In genomic region chr1:134231681-134232080, GRCm38 (mm10) we compare ENCODE assay signal across 33 mouse cellular contexts. TPM values are rescaled to one million over a fixed set of nuclear protein-coding genes. Genes with fewer than 3 reads are reported as not detected.
DNase-seq lines count a peak whose midpoint lies in the region; ATAC-seq and TF ChIP-seq lines count a peak whose summit lies in the region.
"Had no signal": no experiment of that assay in that cellular context is flagged by ENCODE, and none has a peak within 500 bp of the region (broad histone marks: within the 10 kb centered on the region; RNA-seq: fewer than 3 reads in every experiment).

No protein-coding gene starts in this region.

- no peaks in the 10 kb centered on the region for H3K36me3 ChIP-seq in heart, adult 2 months (ENCODE audit: control insufficient read depth, insufficient read depth, low read length)
- no peaks in the 10 kb centered on the region for H3K36me3 ChIP-seq in heart, embryonic 12.5 days
- H3K36me3 ChIP-seq: embryonic facial prominence, embryonic 10.5 days; embryonic facial prominence, embryonic 15.5 days; forebrain, embryonic 12.5 days; hindbrain, embryonic 13.5 days; limb, embryonic 13.5 days; lung, embryonic 15.5 days; midbrain, embryonic 12.5 days; neural tube, embryonic 13.5 days had no signal

- TF ChIP-seq POLR2A in heart, adult 2 months (IDR thresholded peaks at IDR 0.05; ENCODE audit: insufficient read depth, low read depth, low read length), result no peak

- no peaks in the 10 kb centered on the region for H3K79me2 ChIP-seq in heart, adult 2 months (replicated peaks; ENCODE audit: control insufficient read depth, insufficient read depth, low read length)

- no peaks in the 10 kb centered on the region; the same call in 1 of the 2 replicates for H3K27me3 ChIP-seq in heart, adult 2 months (ENCODE audit: control insufficient read depth, insufficient read depth, low read length)
- H3K27me3 ChIP-seq in heart, embryonic 12.5 days (replicated peaks), result peaks cover 38% of the 10 kb centered on the region

- no peak for TF ChIP-seq EP300 in heart, adult 2 months (IDR thresholded peaks at IDR 0.05; ENCODE audit: insufficient read depth, low read depth, low read length)

- H3K9me3 ChIP-seq in heart, embryonic 12.5 days (replicated peaks), result no peaks in the 10 kb centered on the region
- H3K9me3 ChIP-seq: embryonic facial prominence, embryonic 10.5 days; embryonic facial prominence, embryonic 15.5 days; forebrain, embryonic 12.5 days; hindbrain, embryonic 13.5 days; limb, embryonic 13.5 days; lung, embryonic 15.5 days; midbrain, embryonic 12.5 days; neural tube, embryonic 13.5 days had no signal

- 74% methylated on average over 3 of the region's 3 CpGs for WGBS in heart, adult 2 months
- 69% methylated on average over 3 of the region's 3 CpGs for WGBS in heart, embryonic 12.5 days

- no peak overlapping the region for H3K4me2 ChIP-seq in heart, embryonic 12.5 days
- H3K4me2 ChIP-seq: embryonic facial prominence, embryonic 15.5 days; forebrain, embryonic 12.5 days; limb, embryonic 13.5 days; liver, embryonic 11.5 days; lung, embryonic 15.5 days; midbrain, embryonic 12.5 days had no signal

- no peak for ATAC-seq in heart, embryonic 12.5 days (ENCODE audit: insufficient number of reproducible peaks, low FRiP score)
- ATAC-seq: forebrain, postnatal 0 days had no signal

- intact Hi-C loops in heart, adult 2 months (cut with DNase I), result loop anchor here (10.0 kb wide), 1 partner anchor 177 kb away; no protein-coding TSS in a partner anchor
- intact Hi-C loops in left cerebral cortex, adult 2 months (cut with DNase I), result no loop called here
- intact Hi-C loops in left cerebral cortex, postnatal 25 days (cut with DNase I), result no loop called here

- DNase-seq in adrenal gland, postnatal 10 days, result peak; percentile 10
- DNase-seq in adrenal gland, postnatal 4 days (ENCODE audit: low spot score in 2 of 2), result no peak
- DNase-seq in heart, adult 2 months, result no peak
- DNase-seq in left cerebral cortex, adult 2 months (ENCODE audit: extremely low spot score in 1 of 2, low spot score in 2 of 2), result no peak
- DNase-seq in left cerebral cortex, postnatal 25 days (ENCODE audit: low spot score in 2 of 2), result no peak
- DNase-seq in right cerebral cortex, postnatal 36 days (ENCODE audit: low spot score in 2 of 2), result no peak
- DNase-seq: forebrain, postnatal 0 days; kidney, adult 8-10 months; kidney, postnatal 10 days; layer of hippocampus, adult 9-11 months; lung, postnatal 36 days; thymus, postnatal 4 days had no signal

- H3K4me1 ChIP-seq in heart, adult 2 months (ENCODE audit: control insufficient read depth, insufficient read depth, low read length), result peaks cover 12% of the 10 kb centered on the region
- H3K4me1 ChIP-seq in heart, embryonic 12.5 days (replicated peaks), result peaks cover 58% of the 10 kb centered on the region

- no peak overlapping the region for H3K9ac ChIP-seq in heart, adult 2 months (ENCODE audit: low read depth, low read length)
- no peak overlapping the region for H3K9ac ChIP-seq in heart, embryonic 12.5 days
- H3K9ac ChIP-seq: embryonic facial prominence, embryonic 15.5 days; forebrain, embryonic 12.5 days; forebrain, postnatal 0 days; limb, embryonic 13.5 days; lung, embryonic 15.5 days; midbrain, embryonic 12.5 days had no signal

- no peak for TF ChIP-seq CTCF in heart, adult 2 months (IDR thresholded peaks at IDR 0.05)
- TF ChIP-seq CTCF in left cerebral cortex, adult 2 months (IDR thresholded peaks at IDR 0.05), result no peak

- peak overlapping the region; percentile 73 for H3K27ac ChIP-seq in heart, adult 2 months
- H3K27ac ChIP-seq in heart, embryonic 12.5 days (ENCODE audit: poor library complexity, severe bottlenecking), result no peak overlapping the region
- H3K27ac ChIP-seq in left cerebral cortex, adult 2 months, result peak overlapping the region; percentile 95; the same call in 1 of the 2 replicates
- H3K27ac ChIP-seq: embryonic facial prominence, embryonic 10.5 days; embryonic facial prominence, embryonic 15.5 days; forebrain, embryonic 12.5 days; limb, embryonic 13.5 days; midbrain, embryonic 12.5 days had no signal

- H3K4me3 ChIP-seq in heart, adult 2 months, result no peak overlapping the region
- no peak overlapping the region for H3K4me3 ChIP-seq in heart, embryonic 12.5 days
- peak overlapping the region; percentile 74 for H3K4me3 ChIP-seq in left cerebral cortex, adult 2 months
- H3K4me3 ChIP-seq: embryonic facial prominence, embryonic 10.5 days; embryonic facial prominence, embryonic 15.5 days; forebrain, embryonic 12.5 days; hindbrain, embryonic 13.5 days; limb, embryonic 13.5 days; lung, embryonic 15.5 days; midbrain, embryonic 12.5 days; myocyte; neural tube, embryonic 13.5 days had no signal

RNA-seq across cellular contexts. Expression of gene Adora1, which starts 3.5 kb away (rescaled TPM):
- 10 to 100 TPM; 70.4 to 83.0 TPM for total RNA-seq in adrenal gland, postnatal 10 days (2021)
- 100 to 1,000 TPM in 1 of 2 experiments, 10 to 100 TPM in 1; 88.6 to 106 TPM for total RNA-seq in adrenal gland, postnatal 4 days (2021)
- total RNA-seq in heart, adult 2 months (2021), result 10 to 100 TPM in 1 of 2 experiments, 1 to 10 TPM in 1; 9.6 to 15.0 TPM
- 18.6 and 19.4 TPM in 2 replicates for polyA plus RNA-seq in heart, adult 2 months (2012; rRNA removed)
- polyA plus RNA-seq in heart, embryonic 12.5 days (2016; fragmentation: Nextera tagmentation; extraction: Ambion mirVana), result 7.3 and 9.3 TPM in 2 replicates
- 100 to 1,000 TPM; 180 to 188 TPM for total RNA-seq in left cerebral cortex, adult 2 months (2021)
- 100 to 1,000 TPM; 195 to 200 TPM for total RNA-seq in left cerebral cortex, postnatal 25 days (2021)
- total RNA-seq: megakaryocyte, adult 5-6 weeks had no signal

RNA-seq across cellular contexts. Expression of gene Mybph, which starts 38.4 kb away (rescaled TPM):
- 1 to 10 TPM; 4.2 to 5.0 TPM for total RNA-seq in adrenal gland, postnatal 10 days (2021)
- under 1 TPM; 0.34 to 0.84 TPM for total RNA-seq in adrenal gland, postnatal 4 days (2021)
- not detected for total RNA-seq in heart, adult 2 months (2021)
- polyA plus RNA-seq in heart, adult 2 months (2012; rRNA removed), result 0.16 and 0.18 TPM in 2 replicates
- 0.39 and 0.54 TPM in 2 replicates for polyA plus RNA-seq in heart, embryonic 12.5 days (2016; fragmentation: Nextera tagmentation; extraction: Ambion mirVana)
- under 1 TPM in 1 of 2 experiments, not detected in 1; 0.25 TPM for total RNA-seq in left cerebral cortex, adult 2 months (2021)
- total RNA-seq in left cerebral cortex, postnatal 25 days (2021), result under 1 TPM in 1 of 2 experiments, not detected in 1; 0.25 TPM
- total RNA-seq: heart, postnatal 14 days; midbrain, postnatal 0 days had no signal
- polyA plus RNA-seq: midbrain, embryonic 12.5 days; midbrain, postnatal 0 days; stomach, embryonic 14.5 days had no signal

RNA-seq across cellular contexts. Expression of gene Chil1, which starts 49.7 kb away (rescaled TPM):
- total RNA-seq in adrenal gland, postnatal 10 days (2021), result 1 to 10 TPM; 1.4 to 2.4 TPM
- total RNA-seq in adrenal gland, postnatal 4 days (2021), result 1 to 10 TPM in 1 of 2 experiments, under 1 TPM in 1; 0.81 to 3.4 TPM
- total RNA-seq in heart, adult 2 months (2021), result under 1 TPM; 0.94 to 0.96 TPM
- 1.7 and 2.7 TPM in 2 replicates for polyA plus RNA-seq in heart, adult 2 months (2012; rRNA removed)
- 1.2 and 1.3 TPM in 2 replicates for polyA plus RNA-seq in heart, embryonic 12.5 days (2016; fragmentation: Nextera tagmentation; extraction: Ambion mirVana)
- 10 to 100 TPM; 14.0 TPM for total RNA-seq in left cerebral cortex, adult 2 months (2021)
- total RNA-seq in left cerebral cortex, postnatal 25 days (2021), result 10 to 100 TPM in 1 of 2 experiments, 1 to 10 TPM in 1; 9.1 to 11.6 TPM

RNA-seq across cellular contexts. Expression of gene Myog, which starts 58.1 kb away (rescaled TPM):
- total RNA-seq in adrenal gland, postnatal 10 days (2021), result 1 to 10 TPM; 2.0 to 9.6 TPM
- 1 to 10 TPM; 1.8 to 3.4 TPM for total RNA-seq in adrenal gland, postnatal 4 days (2021)
- not detected for total RNA-seq in heart, adult 2 months (2021)
- polyA plus RNA-seq in heart, adult 2 months (2012; rRNA removed), result not detected in 2 replicates
- 1.2 and 2.1 TPM in 2 replicates for polyA plus RNA-seq in heart, embryonic 12.5 days (2016; fragmentation: Nextera tagmentation; extraction: Ambion mirVana)
- not detected for total RNA-seq in left cerebral cortex, adult 2 months (2021)
- not detected for total RNA-seq in left cerebral cortex, postnatal 25 days (2021)
- total RNA-seq: adrenal gland, adult 18-20 months; heart, postnatal 14 days; left cerebral cortex, adult 18-20 months; left cerebral cortex, postnatal 36 days; megakaryocyte, adult 5-6 weeks had no signal
- polyA plus RNA-seq: gonadal fat pad, adult 2 months; large intestine, adult 2 months; midbrain, postnatal 0 days; small intestine, adult 2 months had no signal

Comparison
In these comparisons a context has a peak if more than half of its experiments do, and no peak if none do; other contexts are left out.
1. RNA of gene Adora1, which starts 3.5 kb away (total RNA-seq): 195 to 200 TPM in left cerebral cortex, postnatal 25 days, 180 to 188 TPM in left cerebral cortex, adult 2 months, 88.6 to 106 TPM in adrenal gland, postnatal 4 days and 70.4 to 83.0 TPM in adrenal gland, postnatal 10 days; 9.6 to 15.0 TPM in heart, adult 2 months; every median in the first group is over 4 times any median in the second.